In genomic region chrX:134296737-134297136, GRCm38 (mm10) we compare ENCODE assay signal across 9 mouse cellular contexts. TPM values are rescaled to one million over a fixed set of nuclear protein-coding genes. Genes with fewer than 3 reads are reported as not detected.
DNase-seq lines count a peak whose midpoint lies in the region; ATAC-seq and TF ChIP-seq lines count a peak whose summit lies in the region.
"Had no signal": no experiment of that assay in that cellular context is flagged by ENCODE, and none has a peak within 500 bp of the region (broad histone marks: within the 10 kb centered on the region; RNA-seq: fewer than 3 reads in every experiment).

No protein-coding gene starts in this region.

- no peak overlapping the region for H3K4me3 ChIP-seq in lung, postnatal 0 days (ENCODE audit: low read depth, low read length)
- H3K4me3 ChIP-seq in hindbrain, embryonic 13.5 days = peak overlapping the region; percentile 56
- H3K4me3 ChIP-seq in neural tube, embryonic 13.5 days = peak overlapping the region; percentile 54

- no peaks in the 10 kb centered on the region for H3K36me3 ChIP-seq in lung, postnatal 0 days (ENCODE audit: insufficient read depth, low read length)
- H3K36me3 ChIP-seq in hindbrain, embryonic 13.5 days = no peaks in the 10 kb centered on the region
- H3K36me3 ChIP-seq in neural tube, embryonic 13.5 days = no peaks in the 10 kb centered on the region

- no peaks in the 10 kb centered on the region for H3K9me3 ChIP-seq in lung, postnatal 0 days (ENCODE audit: low read length)
- no peaks in the 10 kb centered on the region for H3K9me3 ChIP-seq in hindbrain, embryonic 13.5 days
- no peaks in the 10 kb centered on the region for H3K9me3 ChIP-seq in neural tube, embryonic 13.5 days

- no peak overlapping the region for H3K27ac ChIP-seq in lung, postnatal 0 days (ENCODE audit: low read length)
- H3K27ac ChIP-seq in hindbrain, embryonic 13.5 days = peak overlapping the region; percentile 85
- H3K27ac ChIP-seq in neural tube, embryonic 13.5 days (replicated peaks) = 0 out of 2 replicates have a peak overlapping the region, but pooled peaks have one; percentile 81
- H3K27ac ChIP-seq: liver, embryonic 14.5 days had no signal

- no peaks in the 10 kb centered on the region for H3K4me1 ChIP-seq in lung, postnatal 0 days (ENCODE audit: insufficient read depth, low read depth, low read length)
- 0 out of 2 replicates have a peak, but pooled peaks cover 11% of the 10 kb centered on the region for H3K4me1 ChIP-seq in hindbrain, embryonic 13.5 days (replicated peaks)
- H3K4me1 ChIP-seq in neural tube, embryonic 13.5 days (replicated peaks) = peaks cover 15% of the 10 kb centered on the region

- DNase-seq in adrenal gland, postnatal 14 days = peak; percentile 23
- DNase-seq in adrenal gland, postnatal 10 days = no peak
- DNase-seq in lung, postnatal 0 days (ENCODE audit: low spot score) = no peak
- DNase-seq in lung, postnatal 4 days = no peak
- no peak for DNase-seq in gastrocnemius, postnatal 14 days

- peak overlapping the region; percentile 55 for H3K4me2 ChIP-seq in lung, postnatal 0 days (replicated peaks; ENCODE audit: low read depth, low read length)
- peak overlapping the region; percentile 58 for H3K4me2 ChIP-seq in hindbrain, embryonic 13.5 days
- H3K4me2 ChIP-seq in neural tube, embryonic 13.5 days = peak overlapping the region; percentile 60

- TF ChIP-seq CTCF in lung, postnatal 0 days (IDR thresholded peaks at IDR 0.05) = no peak

- no peaks in the 10 kb centered on the region for H3K27me3 ChIP-seq in lung, postnatal 0 days (replicated peaks; ENCODE audit: insufficient read depth, low read length)
- peaks cover 19% of the 10 kb centered on the region; the same call in 1 of the 2 replicates for H3K27me3 ChIP-seq in hindbrain, embryonic 13.5 days
- H3K27me3 ChIP-seq in neural tube, embryonic 13.5 days = peaks cover 22% of the 10 kb centered on the region

- intact Hi-C loops in gastrocnemius, postnatal 14 days (cut with DNase I; ENCODE audit: low total_unique reads) = no loop called here

- TF ChIP-seq EP300 in lung, postnatal 0 days (IDR thresholded peaks at IDR 0.05) = no peak

- 24% methylated on average over 6 of the region's 7 CpGs for WGBS in lung, postnatal 0 days
- WGBS in hindbrain, embryonic 13.5 days = 21% methylated on average over 7 of the region's 7 CpGs
- WGBS in neural tube, embryonic 13.5 days = 26% methylated on average over 7 of the region's 7 CpGs

- no peak for ATAC-seq in lung, postnatal 0 days
- peak; percentile 22; the same call in 1 of the 2 replicates for ATAC-seq in hindbrain, embryonic 13.5 days (ENCODE audit: low FRiP score)
- 0 out of 2 replicates have a peak, but pooled peaks have one; percentile 33 for ATAC-seq in neural tube, embryonic 13.5 days (ENCODE audit: low read depth)
- no peak for ATAC-seq in erythroid progenitor cell, adult 5-6 weeks (replicated peaks; ENCODE audit: low FRiP score, poor library complexity, severe bottlenecking)

- H3K9ac ChIP-seq in lung, postnatal 0 days (replicated peaks; ENCODE audit: low read depth) = no peak overlapping the region
- H3K9ac ChIP-seq in hindbrain, embryonic 13.5 days = peak overlapping the region; percentile 80
- H3K9ac ChIP-seq in neural tube, embryonic 13.5 days = peak overlapping the region; percentile 76
- H3K9ac ChIP-seq: liver, embryonic 14.5 days had no signal

RNA-seq across cellular contexts. Expression of gene Tmem35a, which starts 1.7 kb away (rescaled TPM):
- total RNA-seq in adrenal gland, postnatal 14 days (2021) = 170 and 191 TPM in 2 replicates
- total RNA-seq in adrenal gland, postnatal 10 days (2021) = 100 to 1,000 TPM in 1 of 2 experiments, 10 to 100 TPM in 1; 71.2 to 120 TPM
- polyA plus RNA-seq in lung, postnatal 0 days (2015; fragmentation: Nextera tagmentation; extraction: Ambion mirVana) = 1.4 and 1.5 TPM in 2 replicates
- polyA plus RNA-seq in hindbrain, embryonic 13.5 days (2015; fragmentation: Nextera tagmentation; extraction: Ambion mirVana) = 102 and 106 TPM in 2 replicates
- 84.7 and 85.6 TPM in 2 replicates for polyA plus RNA-seq in neural tube, embryonic 13.5 days (2015; fragmentation: Nextera tagmentation; extraction: Ambion mirVana)
- not detected in 2 replicates for total RNA-seq in erythroid progenitor cell, adult 5-6 weeks (2015; ENCODE audit: low replicate concordance)
- not detected in 2 replicates for total RNA-seq in erythroid progenitor cell, adult 5-6 weeks (2017; ENCODE audit: low replicate concordance)
- under 1 TPM; 0.80 to 0.84 TPM for total RNA-seq in gastrocnemius, postnatal 14 days (2021)

RNA-seq across cellular contexts. Expression of gene Cenpi, which starts 11.1 kb away (rescaled TPM):
- total RNA-seq in adrenal gland, postnatal 14 days (2021) = 7.6 TPM in 2 replicates
- 1 to 10 TPM; 4.8 to 8.3 TPM for total RNA-seq in adrenal gland, postnatal 10 days (2021)
- polyA plus RNA-seq in lung, postnatal 0 days (2015; fragmentation: Nextera tagmentation; extraction: Ambion mirVana) = 1.8 and 2.0 TPM in 2 replicates
- polyA plus RNA-seq in hindbrain, embryonic 13.5 days (2015; fragmentation: Nextera tagmentation; extraction: Ambion mirVana) = 6.7 and 9.3 TPM in 2 replicates
- 5.6 and 6.6 TPM in 2 replicates for polyA plus RNA-seq in neural tube, embryonic 13.5 days (2015; fragmentation: Nextera tagmentation; extraction: Ambion mirVana)
- total RNA-seq in erythroid progenitor cell, adult 5-6 weeks (2015; ENCODE audit: low replicate concordance) = 77.1 and 113 TPM in 2 replicates
- 58.4 and 61.5 TPM in 2 replicates for total RNA-seq in erythroid progenitor cell, adult 5-6 weeks (2017; ENCODE audit: low replicate concordance)
- total RNA-seq in gastrocnemius, postnatal 14 days (2021) = 1 to 10 TPM; 1.4 to 1.5 TPM

RNA-seq across cellular contexts. Expression of gene Trmt2b, which starts 20.0 kb away (rescaled TPM):
- total RNA-seq in adrenal gland, postnatal 14 days (2021) = 41.4 and 43.2 TPM in 2 replicates
- total RNA-seq in adrenal gland, postnatal 10 days (2021) = 10 to 100 TPM; 31.2 to 35.7 TPM
- polyA plus RNA-seq in lung, postnatal 0 days (2015; fragmentation: Nextera tagmentation; extraction: Ambion mirVana) = 9.2 and 10.2 TPM in 2 replicates
- 4.7 and 6.0 TPM in 2 replicates for polyA plus RNA-seq in hindbrain, embryonic 13.5 days (2015; fragmentation: Nextera tagmentation; extraction: Ambion mirVana)
- 5.1 and 6.5 TPM in 2 replicates for polyA plus RNA-seq in neural tube, embryonic 13.5 days (2015; fragmentation: Nextera tagmentation; extraction: Ambion mirVana)
- total RNA-seq in erythroid progenitor cell, adult 5-6 weeks (2015; ENCODE audit: low replicate concordance) = 10.5 and 12.6 TPM in 2 replicates
- total RNA-seq in erythroid progenitor cell, adult 5-6 weeks (2017; ENCODE audit: low replicate concordance) = 7.7 and 8.0 TPM in 2 replicates
- 10 to 100 TPM in 1 of 2 experiments, 1 to 10 TPM in 1; 8.7 to 13.2 TPM for total RNA-seq in gastrocnemius, postnatal 14 days (2021)

Comparison
In these comparisons a context has a peak if more than half of its experiments do, and no peak if none do; other contexts are left out.
1. ATAC-seq: peak in hindbrain, embryonic 13.5 days (single experiment) and neural tube, embryonic 13.5 days (single experiment); none in lung, postnatal 0 days (single experiment) and erythroid progenitor cell, adult 5-6 weeks (single experiment).
2. RNA of gene Tmem35a, which starts 1.7 kb away (total RNA-seq): 170 to 191 TPM in adrenal gland, postnatal 14 days and 71.2 to 120 TPM in adrenal gland, postnatal 10 days; 0.80 to 0.84 TPM in gastrocnemius, postnatal 14 days and not detected in erythroid progenitor cell, adult 5-6 weeks; every median in the first group is over 10 times any median in the second.
3. Peak in every context shown above with its lines, with median percentiles within 50 percentile points of each other: H3K4me2 ChIP-seq.